ENCODE assay signal across 25 mouse cellular contexts in the genomic region with DNA sequence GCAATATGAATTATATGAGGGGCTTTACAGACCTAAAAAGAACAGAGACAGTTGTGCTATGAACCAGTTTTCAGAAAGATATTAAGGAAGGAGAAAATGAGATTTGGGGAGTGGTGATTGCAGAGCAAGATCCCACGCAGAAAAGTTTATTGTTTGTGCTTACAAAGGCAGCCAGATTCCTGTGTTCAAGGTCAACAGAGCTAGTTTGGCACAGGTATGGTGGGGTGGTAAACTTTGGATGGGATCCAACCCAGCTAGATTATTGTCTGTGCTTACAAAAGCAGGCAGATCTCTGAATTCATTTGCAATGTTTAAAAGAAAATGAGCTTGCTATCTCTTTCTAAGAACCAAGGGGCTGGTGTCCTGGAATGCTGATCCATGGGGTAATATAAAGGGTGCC.
"Had no signal": no experiment of that assay in that cellular context is flagged by ENCODE, and none has a peak within 500 bp of the region (broad histone marks: within the 10 kb centered on the region; RNA-seq: fewer than 3 reads in every experiment).

No protein-coding gene starts in this region.

- H3K9ac ChIP-seq: embryonic facial prominence, embryonic 12.5 days; embryonic facial prominence, embryonic 13.5 days; embryonic facial prominence, embryonic 15.5 days; forebrain, embryonic 12.5 days; forebrain, embryonic 13.5 days; forebrain, embryonic 15.5 days; forebrain, postnatal 0 days had no signal

- H3K36me3 ChIP-seq: embryonic facial prominence, embryonic 10.5 days; embryonic facial prominence, embryonic 12.5 days; embryonic facial prominence, embryonic 13.5 days; embryonic facial prominence, embryonic 15.5 days; forebrain, embryonic 10.5 days; forebrain, embryonic 12.5 days; forebrain, embryonic 15.5 days; heart, embryonic 10.5 days had no signal

- H3K27me3 ChIP-seq: embryonic facial prominence, embryonic 12.5 days; embryonic facial prominence, embryonic 13.5 days; embryonic facial prominence, embryonic 15.5 days; forebrain, embryonic 12.5 days; forebrain, embryonic 13.5 days; forebrain, embryonic 15.5 days had no signal

- H3K27ac ChIP-seq: embryonic facial prominence, embryonic 10.5 days; embryonic facial prominence, embryonic 12.5 days; embryonic facial prominence, embryonic 13.5 days; embryonic facial prominence, embryonic 15.5 days; forebrain, embryonic 10.5 days; forebrain, embryonic 12.5 days; forebrain, embryonic 13.5 days; forebrain, embryonic 15.5 days; gastrocnemius, adult 2 months; heart, adult 2 months; heart, embryonic 10.5 days had no signal

- DNase-seq: cerebellum, adult 9-11 months; cerebellum, postnatal 10 days; cerebellum, postnatal 14 days; cerebellum, postnatal 25 days; cerebellum, postnatal 36 days; embryo, embryonic 11 days; forebrain, postnatal 0 days; gastrocnemius, adult 2 months; gastrocnemius, postnatal 10 days; gastrocnemius, postnatal 14 days; gastrocnemius, postnatal 25 days; gastrocnemius, postnatal 36 days; heart, adult 11 months; heart, adult 18-20 months; heart, adult 2 months had no signal

- H3K4me3 ChIP-seq: embryonic facial prominence, embryonic 10.5 days; embryonic facial prominence, embryonic 12.5 days; embryonic facial prominence, embryonic 13.5 days; embryonic facial prominence, embryonic 15.5 days; erythroblast, embryonic 14.5 days; forebrain, embryonic 10.5 days; forebrain, embryonic 12.5 days; forebrain, embryonic 13.5 days; forebrain, embryonic 15.5 days; gastrocnemius, adult 2 months; heart, adult 2 months; heart, embryonic 10.5 days had no signal

- H3K4me1 ChIP-seq: embryonic facial prominence, embryonic 10.5 days; embryonic facial prominence, embryonic 12.5 days; embryonic facial prominence, embryonic 13.5 days; embryonic facial prominence, embryonic 15.5 days; forebrain, embryonic 10.5 days; forebrain, embryonic 12.5 days; forebrain, embryonic 13.5 days; forebrain, embryonic 15.5 days; heart, embryonic 10.5 days had no signal

- H3K9me3 ChIP-seq: heart, embryonic 10.5 days had no signal
